Mouse (Mus musculus) layer of hippocampus, postnatal 25 days (tissue): ENCODE data around the gene Smarca2. TPM values are rescaled to one million over a fixed set of nuclear protein-coding genes. Genes with fewer than 3 reads are reported as not detected.

Experiments
- DNase-seq, 2 experiments: peaks; one replicate each; pipeline ENCODE4 v3.0.0; 2022; ENCODE audit warnings: mixed read lengths in 2 of 2, low spot score in 1 of 2; ENCODE audit errors: extremely low spot score in 1 of 2
- total RNA-seq, 2 experiments: library from RNA; stranded (reverse); gene quantifications; 2 replicates each; pipeline ENCODE4 v1.2.3; 2021

Gene Smarca2
- total RNA-seq: 100 to 1,000 TPM; 178 to 184 TPM

DNA sequence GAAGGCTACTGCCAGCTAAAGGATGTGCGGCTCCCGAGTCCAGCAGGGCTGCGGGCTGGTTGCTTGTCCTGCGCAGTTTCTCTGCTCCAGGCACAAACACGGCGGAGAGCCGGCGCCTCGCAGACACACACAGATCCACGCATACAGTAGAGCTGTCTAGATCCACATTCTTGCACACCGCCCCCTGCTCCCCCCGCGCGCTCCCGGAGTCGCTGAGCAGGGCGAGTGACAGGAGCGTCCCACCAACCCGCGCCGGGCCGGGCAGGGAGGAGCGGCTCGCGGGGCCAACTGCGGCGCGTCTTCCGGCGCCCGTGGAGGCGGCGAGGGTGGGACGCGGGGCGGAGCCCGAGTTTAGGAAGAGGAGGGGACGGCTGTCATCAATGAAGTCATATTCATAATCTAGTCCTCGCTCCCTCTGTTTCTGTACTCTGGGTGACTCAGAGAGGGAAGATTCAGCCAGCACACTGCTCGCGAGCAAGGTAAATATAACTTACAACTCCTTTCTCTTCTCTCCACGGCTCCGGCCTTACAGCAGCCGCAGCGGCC, at the start of gene Smarca2:
TSS of gene Smarca2 (plus strand) at position 296 of the 546 bp plus-strand sequence.
- peak; percentile 88 to 95 for DNase-seq

DNA sequence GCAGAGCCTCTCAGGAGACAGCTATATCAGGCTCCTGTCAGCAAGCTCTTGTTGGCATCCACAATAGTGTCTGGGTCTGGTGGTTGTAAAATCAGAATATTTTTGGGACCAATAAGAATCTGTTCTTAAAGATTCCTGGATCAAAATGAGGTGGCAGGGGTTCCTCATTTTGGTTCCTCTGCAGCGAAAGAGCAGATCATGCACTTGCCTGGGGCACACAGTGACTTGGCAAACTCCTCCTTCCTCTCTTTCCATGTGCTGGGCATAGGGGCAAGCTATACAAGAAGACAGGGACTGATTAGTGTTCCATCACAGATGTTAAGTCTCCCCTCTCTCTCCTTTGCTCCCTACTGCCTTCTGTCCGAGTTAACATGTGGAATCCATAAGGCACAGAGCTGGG, 40.0 kb upstream of the Smarca2 start:
- no peak for DNase-seq

DNA sequence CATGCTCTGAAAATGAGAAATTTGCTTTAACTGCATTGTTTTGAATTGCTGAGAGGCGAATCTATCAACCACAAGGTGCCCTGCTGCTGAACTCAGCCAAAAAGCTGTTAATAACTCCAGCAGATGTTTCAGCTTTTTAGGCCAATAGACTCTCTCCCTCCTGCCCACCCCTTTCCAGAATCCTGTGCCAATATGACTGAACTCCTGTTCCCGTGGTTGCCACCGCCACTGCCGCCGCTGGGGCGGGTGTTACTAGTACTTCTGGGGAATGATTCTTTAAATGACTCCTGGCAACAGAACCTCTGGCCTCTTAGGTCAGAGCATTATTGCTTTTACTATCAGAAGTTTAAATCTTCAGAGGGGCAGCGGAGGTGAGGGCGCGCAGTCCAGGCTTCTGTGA, 38.7 kb upstream of the Smarca2 start:
- DNase-seq: peak in 1 of 2 experiments; percentile 4

DNA sequence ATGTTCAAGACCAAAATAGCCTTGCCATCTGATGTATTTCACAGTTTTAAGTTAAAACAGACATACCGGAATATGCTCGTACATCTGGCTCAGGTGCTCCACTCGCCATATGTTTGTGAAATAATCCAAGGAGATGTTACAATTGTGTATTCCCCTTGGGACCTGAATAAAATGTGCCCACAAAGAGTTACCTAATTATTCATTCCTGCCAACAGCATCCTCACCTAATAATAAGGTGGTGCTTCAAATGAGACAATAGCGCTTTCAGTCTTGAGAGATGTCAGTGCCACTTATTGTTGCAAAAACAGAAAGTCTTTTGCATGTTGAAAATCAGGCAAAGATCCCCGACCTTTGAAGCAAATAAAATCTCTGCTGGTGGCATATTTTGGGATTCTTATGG, 36.6 kb upstream of the Smarca2 start:
- DNase-seq: no peak

DNA sequence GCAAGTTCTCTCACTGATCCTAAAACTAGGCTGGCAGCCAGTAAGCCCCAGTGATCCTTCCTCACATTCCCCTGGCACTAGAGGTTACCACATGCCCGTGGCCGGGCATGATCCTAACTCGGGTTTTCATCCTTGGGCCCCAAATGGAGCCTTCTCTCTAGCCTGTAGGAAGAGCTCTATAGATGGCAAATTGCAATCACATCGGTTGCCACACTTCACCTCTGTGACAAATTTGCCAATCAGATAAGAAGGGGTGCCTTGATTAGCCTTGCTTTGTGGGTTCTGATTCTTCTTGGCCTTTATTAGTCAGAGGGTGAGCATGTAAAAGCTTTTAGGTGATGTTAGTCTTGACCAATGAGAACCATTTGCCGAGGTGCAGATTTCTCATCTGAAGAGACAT, 35.9 kb upstream of the Smarca2 start:
- no peak for DNase-seq

DNA sequence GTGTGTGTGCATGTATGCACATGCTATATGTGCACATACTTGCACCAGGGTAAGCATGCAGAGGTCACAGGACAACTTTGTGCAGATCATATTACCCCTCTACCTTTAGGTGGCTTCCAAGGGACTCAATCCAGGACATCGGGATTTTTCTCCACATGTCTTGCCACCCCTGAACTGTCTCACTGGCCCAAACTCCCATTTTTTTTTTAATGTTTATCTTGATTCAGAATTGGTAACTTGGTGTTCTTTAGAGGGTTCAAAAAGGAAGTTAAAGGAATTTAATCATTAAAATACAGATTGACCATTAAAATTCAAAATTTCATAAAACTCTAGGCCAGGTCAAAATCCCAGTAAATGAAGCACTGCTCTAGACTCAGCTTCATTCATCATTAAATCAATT, 35.4 kb upstream of the Smarca2 start:
- DNase-seq: no peak

DNA sequence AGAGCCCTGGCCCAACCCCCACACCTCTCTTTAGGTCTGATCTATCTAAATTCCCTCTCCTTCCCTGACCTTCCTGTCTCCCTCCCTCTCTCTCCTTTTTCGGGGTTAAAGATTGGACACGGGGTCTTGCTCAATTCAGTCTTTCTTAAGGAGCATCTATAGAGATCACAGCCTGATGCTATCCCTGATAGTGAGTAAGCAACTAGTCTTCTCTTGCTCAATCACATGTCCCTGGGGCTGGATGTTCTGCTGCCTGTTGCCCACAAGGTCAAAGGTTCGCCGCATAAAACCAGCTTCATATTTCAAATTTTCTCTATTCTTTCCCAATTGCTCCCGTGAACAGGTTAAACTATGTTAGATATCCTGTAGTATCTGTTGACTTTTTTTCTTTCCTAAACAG, 25.2 kb upstream of the Smarca2 start:
- no peak for DNase-seq

DNA sequence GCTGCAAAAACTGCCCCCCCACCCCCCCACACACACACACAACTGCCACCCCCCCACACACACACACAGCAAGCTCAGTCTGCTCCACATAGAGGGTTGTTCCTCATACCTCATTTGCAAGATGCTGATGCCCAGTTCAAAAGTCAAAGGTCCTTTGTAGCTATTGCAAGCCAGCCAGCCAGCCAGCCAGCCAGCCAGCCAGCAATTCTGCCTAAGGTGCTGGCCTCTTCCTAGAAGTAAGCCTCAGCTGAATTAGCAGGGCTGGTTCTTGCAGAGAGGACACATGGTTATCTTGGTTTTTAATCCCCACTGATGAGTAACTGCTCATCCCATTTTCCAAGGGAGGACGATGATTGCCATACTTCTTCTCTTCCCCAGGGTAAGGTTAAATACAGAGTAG, 24.8 kb upstream of the Smarca2 start:
- no peak for DNase-seq

DNA sequence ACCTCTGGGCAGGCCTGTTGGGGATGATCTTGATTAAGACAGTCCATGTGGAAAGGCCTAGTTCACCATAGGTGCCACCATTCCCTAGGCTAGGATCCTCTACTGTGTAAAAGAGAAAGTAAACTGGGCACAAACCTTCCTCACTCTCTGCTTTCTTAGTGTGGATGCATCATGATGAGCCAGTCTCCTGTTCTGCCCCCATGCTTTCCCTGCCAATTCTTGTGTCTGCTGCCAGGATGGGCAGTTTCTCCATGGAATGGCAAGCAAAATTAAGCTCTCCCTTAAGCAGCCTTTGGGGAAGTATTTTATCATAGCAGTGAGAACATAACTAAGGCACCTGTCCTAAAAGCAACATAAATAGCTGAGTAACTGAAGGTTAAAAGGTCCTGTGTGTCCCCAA, 10.2 kb upstream of the Smarca2 start:
- no peak for DNase-seq

DNA sequence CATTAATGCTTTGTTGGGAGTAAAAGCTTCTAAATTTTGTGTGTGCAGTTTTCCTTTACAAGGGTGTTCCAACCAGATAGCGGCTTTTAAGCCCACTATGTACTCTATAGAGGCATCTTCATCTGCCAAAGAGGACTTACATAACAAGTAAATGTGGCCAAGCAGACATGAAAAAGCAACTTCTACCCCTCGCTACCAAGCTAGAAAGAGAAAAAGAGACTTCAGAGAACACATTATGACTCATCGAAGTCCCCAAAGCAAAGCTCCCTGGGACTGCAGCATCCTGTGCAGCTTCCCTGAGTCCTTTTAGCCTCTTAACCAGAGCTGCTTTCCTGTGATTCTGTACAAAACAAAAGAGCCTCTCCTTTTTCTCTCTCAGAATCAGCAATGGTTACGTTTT, 3.4 kb upstream of the Smarca2 start:
- no peak for DNase-seq

DNA sequence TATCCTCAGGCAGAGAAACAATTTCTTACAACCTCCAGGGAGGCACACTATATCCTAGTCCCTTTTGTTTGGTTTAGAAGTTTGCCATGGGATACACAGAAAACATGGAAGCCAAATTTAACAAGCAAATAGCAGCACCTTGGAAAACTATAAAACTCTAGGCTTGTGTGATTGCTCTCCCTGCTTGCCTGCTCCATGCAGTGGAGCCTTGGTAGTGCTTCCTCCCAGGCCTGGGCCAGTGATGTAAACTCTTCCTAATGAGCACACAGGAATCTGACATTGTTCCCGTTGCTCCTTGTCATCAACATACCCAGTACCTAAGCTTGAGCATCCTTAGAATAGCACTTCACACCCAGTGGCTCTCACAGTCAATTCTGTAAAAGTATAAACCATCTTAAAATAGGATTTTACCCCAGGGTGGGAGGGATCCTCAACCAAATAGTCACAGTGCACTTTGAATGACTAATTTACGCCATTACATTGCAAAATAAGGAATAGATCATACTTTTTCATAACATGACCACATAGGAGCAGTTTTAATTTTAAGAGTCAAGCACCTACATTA, 1.5 kb upstream of the Smarca2 start:
- DNase-seq: no peak

DNA sequence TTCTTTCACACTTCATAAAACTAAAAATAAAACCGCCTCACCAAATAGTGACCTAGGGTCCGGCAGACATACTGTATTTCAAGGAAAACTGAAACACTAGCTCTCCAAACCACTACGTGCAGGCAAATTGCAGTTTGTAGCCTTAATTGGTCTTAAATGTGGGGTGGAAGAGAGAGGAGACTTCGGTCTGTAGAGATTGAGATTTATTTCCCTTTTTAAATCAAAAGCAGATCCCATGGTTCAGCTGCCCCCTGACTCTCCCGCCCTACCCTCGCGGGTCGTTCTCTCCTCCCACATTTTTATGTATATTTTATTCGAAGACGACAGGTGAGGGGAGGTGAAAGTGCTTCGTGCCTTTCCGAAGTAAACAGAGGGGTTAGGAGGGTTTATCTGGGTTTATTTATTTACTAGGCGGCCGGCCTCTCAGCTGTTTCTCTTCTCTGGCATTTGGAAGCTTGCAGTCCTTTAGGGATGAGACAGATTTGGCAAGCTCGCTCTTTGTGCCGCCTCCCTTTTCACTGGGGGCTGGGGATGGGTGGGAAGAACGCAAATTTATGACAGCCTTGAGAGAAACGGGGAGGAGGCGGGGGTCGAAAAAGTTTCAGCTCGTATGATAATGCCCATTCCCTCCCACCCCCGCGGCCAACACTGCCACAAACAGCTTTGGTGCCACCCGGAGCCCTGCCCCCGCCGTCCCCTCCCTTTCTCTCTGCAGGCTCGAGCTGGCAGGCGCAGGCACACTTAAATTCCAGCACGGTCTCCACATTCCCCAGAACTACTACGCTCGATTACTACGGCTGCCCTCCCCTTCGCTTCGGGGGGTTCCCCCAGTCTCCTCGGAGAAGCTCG, 720 bp upstream of the Smarca2 start:
- no peak for DNase-seq

DNA sequence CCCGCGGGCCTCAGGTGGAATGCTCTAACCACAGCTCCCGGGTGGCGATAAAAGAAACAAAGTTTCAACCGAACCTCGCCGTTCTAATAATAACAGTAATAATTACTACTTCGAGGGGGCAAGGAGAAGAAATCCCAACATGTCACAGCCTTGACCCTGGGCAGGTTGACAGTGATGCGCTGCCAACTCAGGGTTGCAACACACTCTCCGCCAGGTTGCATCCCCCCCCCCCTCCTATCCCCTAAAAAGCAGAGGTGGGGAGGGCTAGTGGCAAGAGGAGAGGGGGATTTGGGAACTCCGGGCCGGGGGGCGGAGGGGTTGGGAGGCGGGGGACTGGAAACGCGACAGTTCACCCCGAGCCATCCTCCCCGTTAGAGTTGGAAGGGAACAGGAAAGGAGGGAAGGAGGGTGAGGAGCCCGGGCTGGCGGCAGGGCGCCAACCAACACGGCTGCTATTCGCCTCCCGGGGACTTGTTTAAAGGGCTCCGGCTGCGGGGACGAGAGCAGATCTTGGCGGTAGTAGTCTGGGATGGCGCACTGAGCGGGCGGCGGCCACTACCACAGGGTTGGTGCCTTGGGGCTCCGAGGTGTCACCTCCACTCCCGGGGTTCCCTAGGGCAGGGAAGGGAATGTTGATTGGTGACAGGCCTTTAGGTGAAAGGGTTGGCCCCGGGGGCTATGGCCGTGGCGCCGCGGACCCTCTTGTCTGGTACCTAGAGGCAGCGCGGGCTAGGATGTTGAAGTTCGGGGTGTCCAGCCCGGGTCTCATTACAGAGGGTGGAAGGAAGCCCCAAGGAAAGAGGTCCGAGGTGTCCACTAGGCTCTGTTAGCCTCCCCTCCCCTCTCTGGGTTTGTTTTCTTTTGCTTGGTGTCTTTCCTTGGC, 829 bp downstream of the Smarca2 start:
- peak; percentile 49 to 54 for DNase-seq

DNA sequence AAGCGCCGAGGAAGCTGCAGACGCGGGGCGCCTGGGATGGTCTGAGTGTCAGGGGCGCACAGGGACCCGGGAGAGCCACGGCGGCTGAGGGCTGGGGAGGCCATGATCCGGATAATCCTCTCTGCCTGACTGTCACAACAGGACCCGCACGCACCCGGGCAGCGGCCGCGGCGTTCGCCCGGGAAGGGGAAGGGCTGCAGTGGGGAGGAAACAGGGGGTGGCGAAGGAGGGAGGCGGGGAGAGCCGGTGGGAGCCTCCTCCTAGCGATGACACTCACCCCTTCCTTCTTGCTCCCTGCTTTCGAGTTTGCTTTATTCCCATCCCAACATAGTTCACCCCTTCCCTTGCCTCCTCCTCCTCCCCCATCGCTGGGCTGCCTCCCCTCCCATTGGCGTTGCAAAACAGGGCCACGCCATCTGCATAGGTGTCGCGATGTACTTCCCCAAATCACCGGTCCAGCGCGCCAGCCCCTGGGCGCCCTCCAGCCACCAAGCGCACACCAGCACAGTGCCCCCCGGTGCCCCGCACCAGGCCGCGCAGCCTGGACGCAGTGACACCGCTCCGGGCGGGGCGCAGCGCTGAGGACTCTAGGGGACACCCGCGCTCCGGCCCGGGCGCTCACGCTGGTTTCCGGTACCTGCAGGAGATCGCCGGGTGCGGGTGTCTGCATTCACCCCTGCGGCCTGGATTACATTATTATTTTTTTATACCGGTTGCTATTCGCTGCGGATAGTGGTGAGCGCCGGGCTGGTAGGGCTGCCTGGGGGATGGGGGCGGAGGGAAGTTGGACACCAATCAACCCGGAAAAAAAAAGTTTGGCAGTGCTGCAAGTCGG, 1.7 kb downstream of the Smarca2 start:
- peak; percentile 34 to 67 for DNase-seq

DNA sequence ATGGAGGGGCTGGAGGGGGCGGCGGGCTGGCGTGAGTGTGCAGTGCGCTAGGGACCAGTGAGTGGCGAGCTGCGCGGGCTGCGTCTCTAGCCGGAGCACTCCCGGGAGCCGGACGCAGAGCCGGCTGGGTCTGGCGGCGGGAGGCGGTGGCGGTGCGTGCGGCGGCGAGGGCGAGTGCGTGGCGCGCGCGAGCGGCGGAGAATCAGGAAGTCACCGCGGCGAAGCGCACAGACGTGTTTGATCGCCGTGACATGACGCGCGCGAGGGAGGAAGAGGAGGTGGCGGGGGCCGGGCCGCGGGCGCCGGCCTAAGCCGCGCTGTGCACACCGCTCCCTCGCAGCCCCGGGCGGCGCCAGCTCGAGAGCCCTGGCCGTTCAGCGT, 2.3 kb downstream of the Smarca2 start:
- peak in 1 of 2 experiments; percentile 59 for DNase-seq

DNA sequence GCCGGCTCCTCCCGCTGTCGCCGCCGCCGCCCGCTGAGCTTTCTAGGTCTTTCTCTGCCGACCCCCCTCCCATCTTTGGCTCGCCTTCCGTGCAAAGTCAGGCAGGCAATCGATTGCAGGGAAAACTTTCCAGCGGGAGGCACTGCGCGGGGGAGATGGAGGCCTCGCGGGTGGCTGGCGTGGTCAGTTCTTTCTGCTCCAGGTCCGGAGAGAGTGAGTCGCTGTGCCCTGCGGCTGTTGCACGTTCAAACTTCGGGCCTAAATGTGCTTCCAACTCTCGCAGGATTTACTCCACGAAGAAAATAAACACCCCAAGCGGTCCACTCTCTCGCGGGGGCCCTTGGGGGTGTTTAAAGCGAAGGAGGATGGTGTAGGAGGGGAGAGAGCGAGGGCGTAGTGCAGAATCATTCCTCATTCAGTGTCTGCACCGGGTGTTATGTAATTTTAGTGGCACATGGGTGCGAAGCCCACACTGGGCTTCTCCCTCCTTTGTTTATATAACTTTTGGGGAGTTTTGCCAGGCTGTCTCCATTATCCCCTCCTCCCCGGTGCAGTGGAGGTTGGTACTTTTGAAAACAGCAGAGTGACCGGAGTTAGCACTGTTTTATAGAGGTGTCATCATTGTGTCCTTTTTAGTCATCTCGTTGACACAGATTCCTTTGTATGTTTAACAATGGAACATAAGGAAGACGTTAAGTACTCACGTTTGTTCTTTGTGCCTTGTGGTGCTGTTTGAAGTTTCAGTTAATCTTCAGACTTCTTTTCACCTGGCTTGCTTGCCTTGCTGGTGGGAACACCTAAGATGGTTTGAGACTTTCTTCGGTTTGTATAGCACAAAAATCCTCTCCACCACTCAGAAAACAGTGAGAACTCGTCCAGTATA, 2.9 kb downstream of the Smarca2 start:
- DNase-seq: peak in 1 of 2 experiments; percentile 51

DNA sequence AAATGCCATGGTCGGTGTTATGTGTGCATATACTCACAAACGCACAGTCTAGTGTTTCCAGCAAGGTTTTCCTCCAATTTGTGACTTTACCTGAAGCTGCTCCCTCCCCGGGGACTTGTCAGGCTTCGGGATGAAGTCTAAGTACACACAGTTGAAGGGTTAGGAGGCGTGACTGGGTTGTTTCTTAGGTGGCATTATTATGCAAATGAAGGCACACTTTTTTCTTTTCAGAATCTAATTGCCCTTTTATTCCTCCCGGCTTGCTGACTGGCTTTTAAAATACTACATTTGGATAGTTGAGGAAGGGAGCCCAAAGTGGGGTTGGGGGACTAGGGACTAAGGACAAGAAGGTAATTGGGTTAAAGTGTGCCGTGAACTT, 3.6 kb downstream of the Smarca2 start:
- no peak for DNase-seq

DNA sequence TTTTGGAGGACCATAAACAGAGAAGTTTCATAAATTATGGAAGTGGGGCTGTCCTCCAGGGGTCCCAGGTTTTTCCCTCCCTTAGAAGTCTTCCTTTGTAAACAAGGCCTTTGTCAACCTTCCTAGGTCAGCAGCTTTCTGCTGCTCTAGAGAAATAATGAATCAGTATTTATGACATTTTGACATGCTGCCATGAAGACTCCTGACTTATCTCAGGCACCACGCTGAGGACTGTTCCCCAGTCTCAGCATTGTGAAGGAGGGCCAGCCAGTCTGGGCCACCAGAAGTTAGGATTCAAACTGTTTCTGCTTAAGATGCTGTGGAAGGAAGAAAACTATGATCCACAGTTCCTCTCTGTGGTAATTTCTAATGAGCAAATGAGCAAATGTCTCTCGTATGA, 4.8 kb downstream of the Smarca2 start:
- no peak for DNase-seq

DNA sequence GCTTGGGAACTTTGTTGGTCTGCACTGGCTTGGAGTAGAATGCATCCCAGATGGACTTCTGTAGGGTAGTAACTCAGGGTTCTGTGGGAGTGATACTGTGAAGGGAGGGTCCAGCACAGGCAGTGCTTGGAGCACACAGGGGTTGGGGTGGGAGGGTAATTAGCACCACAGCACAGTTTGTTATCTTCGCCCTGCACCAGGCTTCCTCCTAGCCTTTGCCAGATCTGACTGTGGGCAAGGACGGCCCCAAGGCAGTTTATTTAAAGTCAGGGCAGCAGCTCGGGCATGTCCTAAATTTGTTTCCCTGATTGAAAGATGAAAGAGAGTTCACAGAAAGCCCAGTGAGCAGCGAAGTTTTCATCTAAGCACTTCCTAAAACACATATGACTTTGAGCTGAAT, 8.1 kb downstream of the Smarca2 start:
- no peak for DNase-seq
